Mouse (Mus musculus): ENCODE data around the gene Pwp2. TPM values are rescaled to one million over a fixed set of nuclear protein-coding genes. Genes with fewer than 3 reads are reported as not detected.
A peak's percentile ranks its signal among the peaks of the same experiment; 100 is the strongest.

Gene Pwp2
- polyA plus RNA-seq, 1 experiment from 2014 or later = 20.4 TPM

GRCm38 (mm10) chr10:78160369-78161095, 24.4 kb downstream of the Pwp2 start:
- Histone ChIP-seq H3K9me3 (no peaks in the 10 kb centered on the region), H3K4me1 (peaks cover 9% of the 10 kb centered on the region), H3K36me3 (peaks cover 47% of the 10 kb centered on the region), H3K4me2 (no peak overlapping the region), H3K27me3 (no peaks in the 10 kb centered on the region), H3K4me3 (no peak overlapping the region), H3K27ac (no peak overlapping the region), H3K9ac (no peak overlapping the region)
- ATAC-seq (ENCODE audit: insufficient number of reproducible peaks, insufficient read depth, low FRiP score, low TSS enrichment, low read depth) = no peak
- 86% methylated on average over 16 of the region's 16 CpGs for WGBS

- Histone ChIP-seq H3K27ac (no peak overlapping the region), H3K4me3 (peak overlapping the region; percentile 28), H3K9me3 (no peaks in the 10 kb centered on the region), H3K4me1 (peaks cover 9% of the 10 kb centered on the region), H3K9ac (peak overlapping the region; percentile 51), H3K36me3 (peaks cover 41% of the 10 kb centered on the region), H3K4me2 (peak overlapping the region; percentile 56), H3K27me3 (no peaks in the 10 kb centered on the region)
- peak; percentile 50; the same call in 1 of the 2 replicates for ATAC-seq (ENCODE audit: insufficient number of reproducible peaks, insufficient read depth, low FRiP score, low TSS enrichment, low read depth)
- WGBS = 4% methylated on average over 7 of the region's 7 CpGs
Measured at GRCm38 (mm10) chr10:78159906-78160305, 25.0 kb downstream of the Pwp2 start.

- ATAC-seq (ENCODE audit: insufficient number of reproducible peaks, insufficient read depth, low FRiP score, low TSS enrichment, low read depth) = no peak
- 14% methylated on average over 17 of the region's 17 CpGs for WGBS
- H3K27ac ChIP-seq = no peak overlapping the region
- no peaks in the 10 kb centered on the region for H3K9me3 ChIP-seq
- H3K27me3 ChIP-seq = no peaks in the 10 kb centered on the region
- H3K4me3 ChIP-seq = peak overlapping the region; percentile 28
- H3K9ac ChIP-seq = peak overlapping the region; percentile 51
- peaks cover 9% of the 10 kb centered on the region for H3K4me1 ChIP-seq
- H3K36me3 ChIP-seq = peaks cover 36% of the 10 kb centered on the region
- peak overlapping the region; percentile 56 for H3K4me2 ChIP-seq
Measured at GRCm38 (mm10) chr10:78159252-78159878, 25.6 kb downstream of the Pwp2 start.

GRCm38 (mm10) chr10:78158041-78158440, 26.9 kb downstream of the Pwp2 start:
- Histone ChIP-seq H3K36me3 (peaks cover 26% of the 10 kb centered on the region), H3K4me2 (no peak overlapping the region), H3K9ac (no peak overlapping the region), H3K9me3 (no peaks in the 10 kb centered on the region), H3K4me1 (peaks cover 9% of the 10 kb centered on the region), H3K27ac (no peak overlapping the region), H3K27me3 (no peaks in the 10 kb centered on the region), H3K4me3 (no peak overlapping the region)
- ATAC-seq (ENCODE audit: insufficient number of reproducible peaks, insufficient read depth, low FRiP score, low TSS enrichment, low read depth) = no peak
- 85% methylated on average over 15 of the region's 15 CpGs for WGBS

- H3K4me1 ChIP-seq = peaks cover 9% of the 10 kb centered on the region
- no peak overlapping the region for H3K4me3 ChIP-seq
- no peaks in the 10 kb centered on the region for H3K27me3 ChIP-seq
- ATAC-seq (ENCODE audit: insufficient number of reproducible peaks, insufficient read depth, low FRiP score, low TSS enrichment, low read depth) = no peak
- peaks cover 16% of the 10 kb centered on the region for H3K36me3 ChIP-seq
- H3K27ac ChIP-seq = no peak overlapping the region
- no peak overlapping the region for H3K9ac ChIP-seq
- WGBS = 80% methylated on average over 6 of the region's 6 CpGs
- H3K9me3 ChIP-seq = no peaks in the 10 kb centered on the region
- no peak overlapping the region for H3K4me2 ChIP-seq
Measured at GRCm38 (mm10) chr10:78156926-78157325, 28.0 kb downstream of the Pwp2 start.

- Histone ChIP-seq H3K9me3 (no peaks in the 10 kb centered on the region), H3K4me3 (no peak overlapping the region), H3K36me3 (no peaks in the 10 kb centered on the region), H3K4me1 (no peaks in the 10 kb centered on the region), H3K4me2 (no peak overlapping the region), H3K9ac (no peak overlapping the region), H3K27ac (no peak overlapping the region), H3K27me3 (no peaks in the 10 kb centered on the region)
- 62% methylated on average over 10 of the region's 10 CpGs for WGBS
- ATAC-seq (ENCODE audit: insufficient number of reproducible peaks, insufficient read depth, low FRiP score, low TSS enrichment, low read depth) = no peak
Measured at GRCm38 (mm10) chr10:78148834-78149766, 35.8 kb downstream of the Pwp2 start.

- H3K27me3 ChIP-seq = no peaks in the 10 kb centered on the region
- no peak overlapping the region for H3K27ac ChIP-seq
- no peaks in the 10 kb centered on the region for H3K9me3 ChIP-seq
- no peaks in the 10 kb centered on the region for H3K36me3 ChIP-seq
- ATAC-seq (ENCODE audit: insufficient number of reproducible peaks, insufficient read depth, low FRiP score, low TSS enrichment, low read depth) = no peak
- WGBS = 75% methylated on average over 4 of the region's 4 CpGs
- no peak overlapping the region for H3K9ac ChIP-seq
- H3K4me2 ChIP-seq = no peak overlapping the region
- no peak overlapping the region for H3K4me3 ChIP-seq
- H3K4me1 ChIP-seq = no peaks in the 10 kb centered on the region
Measured at GRCm38 (mm10) chr10:78147908-78148441, 37.0 kb downstream of the Pwp2 start.

- Histone ChIP-seq H3K9ac (no peak overlapping the region), H3K4me1 (peaks cover 10% of the 10 kb centered on the region), H3K4me3 (no peak overlapping the region), H3K27me3 (no peaks in the 10 kb centered on the region), H3K4me2 (no peak overlapping the region), H3K9me3 (no peaks in the 10 kb centered on the region), H3K36me3 (no peaks in the 10 kb centered on the region), H3K27ac (no peak overlapping the region)
- WGBS = 49% methylated on average over 8 of the region's 8 CpGs
- ATAC-seq (ENCODE audit: insufficient number of reproducible peaks, insufficient read depth, low FRiP score, low TSS enrichment, low read depth) = no peak
Measured at GRCm38 (mm10) chr10:78143727-78144505, 41.0 kb downstream of the Pwp2 start.

GRCm38 (mm10) chr10:78140843-78141242, 44.1 kb downstream of the Pwp2 start:
- Histone ChIP-seq H3K27me3 (no peaks in the 10 kb centered on the region), H3K4me2 (no peak overlapping the region), H3K27ac (no peak overlapping the region), H3K4me3 (no peak overlapping the region), H3K9ac (no peak overlapping the region), H3K9me3 (no peaks in the 10 kb centered on the region), H3K36me3 (no peaks in the 10 kb centered on the region), H3K4me1 (peaks cover 18% of the 10 kb centered on the region)
- ATAC-seq (ENCODE audit: insufficient number of reproducible peaks, insufficient read depth, low FRiP score, low TSS enrichment, low read depth) = no peak
- 73% methylated on average over 3 of the region's 3 CpGs for WGBS

GRCm38 (mm10) chr10:78140251-78140600, 44.7 kb downstream of the Pwp2 start:
- peaks cover 23% of the 10 kb centered on the region for H3K4me1 ChIP-seq
- WGBS = 88% methylated on average over 1 of the region's 1 CpGs
- no peak for ATAC-seq (ENCODE audit: insufficient number of reproducible peaks, insufficient read depth, low FRiP score, low TSS enrichment, low read depth)
- no peak overlapping the region for H3K4me3 ChIP-seq
- no peaks in the 10 kb centered on the region for H3K9me3 ChIP-seq
- H3K36me3 ChIP-seq = no peaks in the 10 kb centered on the region
- no peak overlapping the region for H3K27ac ChIP-seq
- no peaks in the 10 kb centered on the region for H3K27me3 ChIP-seq
- H3K9ac ChIP-seq = no peak overlapping the region
- H3K4me2 ChIP-seq = no peak overlapping the region
